Mouse (Mus musculus): ENCODE measurements around the gene Pilra.
A peak's percentile ranks its signal among the peaks of the same experiment; 100 is the strongest.

Pilra gene

DNA sequence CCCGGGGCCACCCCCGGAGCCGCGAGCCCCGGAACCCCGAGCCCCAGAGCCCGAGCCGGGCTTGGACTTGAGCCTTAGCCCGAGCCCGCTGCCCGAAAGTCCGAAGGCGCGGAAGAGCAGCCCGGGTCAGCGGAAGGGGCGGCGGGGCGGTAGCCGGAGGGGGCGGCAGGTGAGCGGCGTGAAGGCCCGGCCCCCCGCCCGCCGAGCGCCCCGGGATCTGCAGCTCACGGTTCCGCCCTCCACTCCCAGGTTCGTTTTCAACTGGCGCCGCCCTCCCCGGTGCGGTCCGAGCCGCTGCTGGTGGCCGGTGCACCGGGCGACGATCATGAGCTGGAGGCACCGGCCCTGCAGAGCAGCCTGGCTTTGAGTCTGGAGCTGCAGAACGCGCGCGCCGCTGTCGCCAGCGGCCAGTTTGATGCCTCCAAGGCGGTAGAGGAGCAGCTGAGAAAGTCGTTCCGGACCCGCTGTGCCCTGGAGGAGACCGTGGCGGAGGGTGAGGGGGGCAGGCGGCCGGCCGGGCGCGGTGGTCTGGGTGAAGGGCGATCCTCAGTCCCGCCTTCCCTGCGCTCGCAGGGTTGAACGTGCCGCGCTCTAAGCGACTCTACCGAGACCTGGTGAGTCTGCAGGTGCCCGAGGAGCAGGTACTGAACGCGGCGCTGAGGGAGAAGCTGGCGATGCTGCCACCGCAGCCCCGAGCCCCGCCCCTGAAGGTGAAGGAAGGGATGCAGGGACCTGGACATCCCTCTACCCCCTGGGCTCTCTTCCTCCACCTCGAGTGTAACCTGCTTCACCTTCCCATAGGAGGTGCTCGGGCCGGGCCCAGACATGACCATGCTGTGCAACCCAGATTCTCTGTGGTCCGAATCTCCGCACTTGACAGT is 56.8 kb downstream of the Pilra start:
- DNase-seq (ENCODE audit: low spot score in 2 of 2) = peak in 1 of 2 experiments; percentile 44

DNA sequence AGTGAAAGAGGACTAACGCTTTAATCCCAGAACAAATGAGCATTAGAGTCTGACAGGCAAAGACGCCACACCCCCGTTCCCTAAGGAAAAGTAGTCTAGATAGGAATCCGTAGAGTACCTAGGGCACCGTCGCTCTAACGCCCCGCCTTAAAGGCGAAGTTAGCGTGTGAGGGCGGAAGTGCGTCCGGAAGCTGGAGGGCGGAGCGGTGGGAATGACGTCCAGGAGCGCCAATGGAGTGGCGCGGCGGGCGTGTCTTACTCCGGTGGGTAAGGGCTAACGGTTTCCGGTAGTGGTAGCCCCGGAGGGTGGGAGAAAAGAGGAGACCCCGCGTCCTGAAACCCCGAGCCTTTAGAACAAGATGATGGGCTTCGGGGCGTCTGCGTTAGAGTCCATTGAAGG is 57.4 kb downstream of the Pilra start, which contains the start of gene Ppp1r35:
Gene Ppp1r35 (plus strand): TSS at position 215 of the 400 bp plus-strand sequence.
- DNase-seq (ENCODE audit: low spot score in 2 of 2) = peak; percentile 94 to 99

DNA sequence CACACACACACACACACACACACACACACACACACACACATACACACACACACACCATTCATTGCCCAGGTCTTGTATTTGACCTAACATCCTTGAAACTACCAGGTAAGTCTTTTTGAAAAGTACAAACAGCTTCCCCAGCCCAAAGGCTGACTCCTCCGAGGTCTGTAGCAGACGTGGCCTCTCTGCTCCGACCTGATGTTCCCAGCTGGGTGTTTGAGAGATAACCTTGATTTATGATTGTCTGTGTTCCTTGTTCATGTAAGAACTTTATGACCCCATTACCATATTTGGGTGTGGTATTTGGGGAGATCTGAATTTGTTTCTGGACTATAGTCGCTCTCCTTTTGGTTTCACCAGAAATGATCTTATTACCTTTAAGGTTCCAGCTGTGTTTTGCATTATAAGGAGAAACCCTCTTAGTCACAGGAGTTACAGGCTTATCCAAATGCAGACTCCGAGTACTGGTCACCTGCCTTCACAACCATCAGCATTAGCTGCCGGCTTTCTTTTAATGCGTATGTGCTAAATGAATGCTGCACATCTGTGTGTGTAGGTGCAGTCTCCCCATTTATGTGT is 58.7 kb downstream of the Pilra start:
- no peak for DNase-seq (ENCODE audit: low spot score in 2 of 2)

DNA sequence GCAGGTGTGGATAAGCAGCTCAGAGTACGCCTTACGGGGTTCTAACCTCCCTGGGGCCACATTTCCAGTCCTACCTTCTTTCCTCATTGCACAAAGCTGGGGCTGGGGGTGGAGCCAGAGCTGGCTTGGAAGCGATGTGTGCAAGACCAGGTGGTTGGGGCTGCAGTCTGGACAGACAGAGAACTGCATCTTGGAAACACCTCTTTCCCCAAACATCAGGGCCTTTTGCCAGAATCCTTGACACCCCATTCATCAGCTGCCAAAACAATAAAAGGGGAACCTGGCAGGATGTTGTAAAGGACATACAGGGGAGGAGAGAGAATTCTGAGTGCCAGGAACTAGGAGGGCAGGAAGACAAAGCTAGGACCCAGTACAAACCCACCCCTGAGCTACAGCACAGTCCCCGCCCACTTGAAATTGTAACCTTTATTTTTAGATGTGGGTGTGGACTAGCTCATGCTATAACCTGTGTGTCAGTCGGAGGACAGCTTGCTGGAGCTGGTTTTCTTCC is 59.6 kb downstream of the Pilra start:
- DNase-seq (ENCODE audit: low spot score in 2 of 2) = no peak

DNA sequence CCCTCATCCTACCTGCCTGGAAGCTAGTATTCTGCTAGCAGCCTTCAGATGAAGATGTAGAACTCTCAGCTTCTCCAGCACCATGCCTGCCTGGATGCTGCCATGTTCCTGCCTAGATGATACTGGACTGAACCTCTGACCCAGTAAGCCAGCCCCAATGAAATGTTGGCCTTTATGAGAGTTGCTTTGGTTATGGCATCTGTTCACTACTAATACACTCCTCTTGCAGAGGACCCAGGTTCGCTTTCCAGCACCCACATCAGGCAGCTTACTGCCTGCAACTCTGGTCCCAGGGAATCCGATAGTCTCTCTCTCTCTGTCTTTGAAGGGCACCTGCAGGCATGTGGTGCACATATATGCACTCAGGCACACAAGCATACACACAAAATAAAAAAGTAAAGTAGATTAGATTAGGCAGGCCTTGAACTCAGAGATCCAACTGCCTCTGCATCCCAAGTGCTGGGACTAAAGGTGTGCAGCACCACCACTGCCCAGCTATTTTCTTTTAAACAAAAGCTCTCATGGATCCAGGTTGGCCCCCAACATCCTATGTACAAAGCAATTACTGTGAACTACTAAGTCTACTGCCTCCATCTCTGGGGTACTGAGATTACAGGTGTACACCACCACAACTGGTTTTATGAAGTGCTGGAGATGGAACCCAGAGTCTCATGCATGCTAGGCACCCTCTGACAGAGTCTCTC is 60.3 kb downstream of the Pilra start:
- no peak for DNase-seq (ENCODE audit: low spot score in 2 of 2)

DNA sequence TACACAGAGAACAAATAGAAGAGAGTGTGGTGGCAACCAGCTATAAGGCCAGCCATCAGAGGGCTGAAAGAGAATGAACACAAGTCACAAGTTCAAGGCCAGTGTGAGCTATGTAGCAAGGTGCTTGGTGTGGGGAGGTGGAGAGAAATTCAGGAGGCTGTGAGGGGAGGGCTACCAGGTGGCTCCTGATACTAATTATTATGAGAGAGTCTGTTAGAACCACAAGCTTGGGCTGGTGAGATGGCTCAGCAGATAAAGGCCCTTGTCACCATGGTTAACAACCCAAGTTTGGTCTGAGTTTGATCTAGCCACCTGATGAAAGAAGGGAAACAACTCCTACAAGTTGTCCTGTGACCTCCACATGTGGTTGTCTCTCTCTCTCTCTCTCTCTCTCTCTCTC is 63.3 kb downstream of the Pilra start:
- DNase-seq (ENCODE audit: low spot score in 2 of 2) = no peak
